Mouse (Mus musculus): Measurements from ENCODE around the gene Scn3a. TPM values are rescaled to one million over a fixed set of nuclear protein-coding genes. Genes with fewer than 3 reads are reported as not detected.

Scn3a gene
- polyA plus RNA-seq, 1 experiment from 2014 or later, result 0.64 TPM

GRCm38 (mm10) chr2:65552727-65553126 is 14.7 kb downstream of the Scn3a start:
- Histone ChIP-seq H3K4me2 (ENCODE audit: low read depth, low read length) (no peak overlapping the region), H3K9me3 (replicated peaks; ENCODE audit: control insufficient read depth, low read length) (no peaks in the 10 kb centered on the region), H3K27me3 (ENCODE audit: control insufficient read depth, insufficient read depth, low read length) (no peaks in the 10 kb centered on the region), H3K4me1 (ENCODE audit: control insufficient read depth, insufficient read depth, low read length) (no peaks in the 10 kb centered on the region), H3K36me3 (ENCODE audit: control insufficient read depth, insufficient read depth) (no peaks in the 10 kb centered on the region), H3K9ac (ENCODE audit: low read length) (no peak overlapping the region), H3K27ac (ENCODE audit: low read length) (no peak overlapping the region), H3K4me3 (ENCODE audit: low read length) (no peak overlapping the region)
- no peak for ATAC-seq (replicated peaks; ENCODE audit: extremely low read depth, insufficient read depth, low FRiP score)
- 45% methylated on average over 3 of the region's 3 CpGs for WGBS

- H3K27ac ChIP-seq (ENCODE audit: low read length), result no peak overlapping the region
- 55% methylated on average over 5 of the region's 5 CpGs for WGBS
- H3K36me3 ChIP-seq (ENCODE audit: control insufficient read depth, insufficient read depth), result no peaks in the 10 kb centered on the region
- no peaks in the 10 kb centered on the region for H3K27me3 ChIP-seq (ENCODE audit: control insufficient read depth, insufficient read depth, low read length)
- H3K4me2 ChIP-seq (ENCODE audit: low read depth, low read length), result no peak overlapping the region
- no peak overlapping the region for H3K9ac ChIP-seq (ENCODE audit: low read length)
- no peaks in the 10 kb centered on the region for H3K9me3 ChIP-seq (replicated peaks; ENCODE audit: control insufficient read depth, low read length)
- no peak overlapping the region for H3K4me3 ChIP-seq (ENCODE audit: low read length)
- H3K4me1 ChIP-seq (ENCODE audit: control insufficient read depth, insufficient read depth, low read length), result no peaks in the 10 kb centered on the region
- ATAC-seq (replicated peaks; ENCODE audit: extremely low read depth, insufficient read depth, low FRiP score), result peak; percentile 28; the same call in 1 of the 2 replicates
Measured at GRCm38 (mm10) chr2:65552222-65552621, 15.2 kb downstream of the Scn3a start.

- H3K36me3 ChIP-seq (ENCODE audit: control insufficient read depth, insufficient read depth), result no peaks in the 10 kb centered on the region
- H3K9ac ChIP-seq (ENCODE audit: low read length), result no peak overlapping the region
- no peaks in the 10 kb centered on the region for H3K9me3 ChIP-seq (replicated peaks; ENCODE audit: control insufficient read depth, low read length)
- no peak overlapping the region for H3K27ac ChIP-seq (ENCODE audit: low read length)
- H3K27me3 ChIP-seq (ENCODE audit: control insufficient read depth, insufficient read depth, low read length), result no peaks in the 10 kb centered on the region
- WGBS, result 44% methylated on average over 2 of the region's 2 CpGs
- H3K4me3 ChIP-seq (ENCODE audit: low read length), result no peak overlapping the region
- no peak overlapping the region for H3K4me2 ChIP-seq (ENCODE audit: low read depth, low read length)
- peak; percentile 75 for ATAC-seq (replicated peaks; ENCODE audit: extremely low read depth, insufficient read depth, low FRiP score)
- H3K4me1 ChIP-seq (ENCODE audit: control insufficient read depth, insufficient read depth, low read length), result no peaks in the 10 kb centered on the region
Measured at GRCm38 (mm10) chr2:65551736-65552135, 15.7 kb downstream of the Scn3a start.

GRCm38 (mm10) chr2:65550564-65550963 is 16.9 kb downstream of the Scn3a start:
- H3K36me3 ChIP-seq (ENCODE audit: control insufficient read depth, insufficient read depth), result no peaks in the 10 kb centered on the region
- no peak overlapping the region for H3K4me3 ChIP-seq (ENCODE audit: low read length)
- H3K9ac ChIP-seq (ENCODE audit: low read length), result no peak overlapping the region
- no peaks in the 10 kb centered on the region for H3K9me3 ChIP-seq (replicated peaks; ENCODE audit: control insufficient read depth, low read length)
- no peaks in the 10 kb centered on the region for H3K4me1 ChIP-seq (ENCODE audit: control insufficient read depth, insufficient read depth, low read length)
- no peak for ATAC-seq (replicated peaks; ENCODE audit: extremely low read depth, insufficient read depth, low FRiP score)
- whole genome bisulfite sequencing, result 89% methylated on average over 3 of the region's 3 CpGs
- H3K4me2 ChIP-seq (ENCODE audit: low read depth, low read length), result no peak overlapping the region
- H3K27me3 ChIP-seq (ENCODE audit: control insufficient read depth, insufficient read depth, low read length), result no peaks in the 10 kb centered on the region
- no peak overlapping the region for H3K27ac ChIP-seq (ENCODE audit: low read length)

GRCm38 (mm10) chr2:65548665-65549064 is 18.8 kb downstream of the Scn3a start:
- Histone ChIP-seq H3K9me3 (replicated peaks; ENCODE audit: control insufficient read depth, low read length) (no peaks in the 10 kb centered on the region), H3K36me3 (ENCODE audit: control insufficient read depth, insufficient read depth) (no peaks in the 10 kb centered on the region), H3K4me3 (ENCODE audit: low read length) (no peak overlapping the region), H3K27me3 (ENCODE audit: control insufficient read depth, insufficient read depth, low read length) (no peaks in the 10 kb centered on the region), H3K4me1 (ENCODE audit: control insufficient read depth, insufficient read depth, low read length) (no peaks in the 10 kb centered on the region), H3K9ac (ENCODE audit: low read length) (no peak overlapping the region), H3K27ac (ENCODE audit: low read length) (no peak overlapping the region), H3K4me2 (ENCODE audit: low read depth, low read length) (no peak overlapping the region)
- ATAC-seq (replicated peaks; ENCODE audit: extremely low read depth, insufficient read depth, low FRiP score), result no peak
- WGBS, result 85% methylated on average over 6 of the region's 6 CpGs

- H3K36me3 ChIP-seq (ENCODE audit: control insufficient read depth, insufficient read depth), result no peaks in the 10 kb centered on the region
- no peak for ATAC-seq (replicated peaks; ENCODE audit: extremely low read depth, insufficient read depth, low FRiP score)
- H3K4me1 ChIP-seq (ENCODE audit: control insufficient read depth, insufficient read depth, low read length), result no peaks in the 10 kb centered on the region
- H3K27me3 ChIP-seq (ENCODE audit: control insufficient read depth, insufficient read depth, low read length), result no peaks in the 10 kb centered on the region
- no peak overlapping the region for H3K4me3 ChIP-seq (ENCODE audit: low read length)
- H3K9ac ChIP-seq (ENCODE audit: low read length), result no peak overlapping the region
- no peak overlapping the region for H3K27ac ChIP-seq (ENCODE audit: low read length)
- no peaks in the 10 kb centered on the region for H3K9me3 ChIP-seq (replicated peaks; ENCODE audit: control insufficient read depth, low read length)
- no peak overlapping the region for H3K4me2 ChIP-seq (ENCODE audit: low read depth, low read length)
- WGBS, result 76% methylated on average over 4 of the region's 4 CpGs
Measured at GRCm38 (mm10) chr2:65547341-65547740, 20.1 kb downstream of the Scn3a start.

- Histone ChIP-seq H3K9me3 (replicated peaks; ENCODE audit: control insufficient read depth, low read length) (no peaks in the 10 kb centered on the region), H3K4me2 (ENCODE audit: low read depth, low read length) (no peak overlapping the region), H3K4me3 (ENCODE audit: low read length) (no peak overlapping the region), H3K36me3 (ENCODE audit: control insufficient read depth, insufficient read depth) (no peaks in the 10 kb centered on the region), H3K27me3 (ENCODE audit: control insufficient read depth, insufficient read depth, low read length) (no peaks in the 10 kb centered on the region), H3K4me1 (ENCODE audit: control insufficient read depth, insufficient read depth, low read length) (peaks cover 3% of the 10 kb centered on the region), H3K9ac (ENCODE audit: low read length) (no peak overlapping the region), H3K27ac (ENCODE audit: low read length) (no peak overlapping the region)
- WGBS, result 74% methylated on average over 10 of the region's 10 CpGs
- ATAC-seq (replicated peaks; ENCODE audit: extremely low read depth, insufficient read depth, low FRiP score), result no peak
Measured at GRCm38 (mm10) chr2:65542906-65543592, 24.4 kb downstream of the Scn3a start.

GRCm38 (mm10) chr2:65541781-65542180 is 25.6 kb downstream of the Scn3a start:
- ATAC-seq (replicated peaks; ENCODE audit: extremely low read depth, insufficient read depth, low FRiP score), result no peak
- no peaks in the 10 kb centered on the region for H3K36me3 ChIP-seq (ENCODE audit: control insufficient read depth, insufficient read depth)
- H3K4me3 ChIP-seq (ENCODE audit: low read length), result no peak overlapping the region
- peaks cover 3% of the 10 kb centered on the region for H3K4me1 ChIP-seq (ENCODE audit: control insufficient read depth, insufficient read depth, low read length)
- H3K27ac ChIP-seq (ENCODE audit: low read length), result no peak overlapping the region
- no peak overlapping the region for H3K4me2 ChIP-seq (ENCODE audit: low read depth, low read length)
- WGBS, result 26% methylated on average over 1 of the region's 1 CpGs
- H3K9me3 ChIP-seq (replicated peaks; ENCODE audit: control insufficient read depth, low read length), result no peaks in the 10 kb centered on the region
- H3K27me3 ChIP-seq (ENCODE audit: control insufficient read depth, insufficient read depth, low read length), result no peaks in the 10 kb centered on the region
- H3K9ac ChIP-seq (ENCODE audit: low read length), result no peak overlapping the region

GRCm38 (mm10) chr2:65538436-65538835 is 29.0 kb downstream of the Scn3a start:
- no peaks in the 10 kb centered on the region for H3K27me3 ChIP-seq (ENCODE audit: control insufficient read depth, insufficient read depth, low read length)
- ATAC-seq (replicated peaks; ENCODE audit: extremely low read depth, insufficient read depth, low FRiP score), result no peak
- H3K9me3 ChIP-seq (replicated peaks; ENCODE audit: control insufficient read depth, low read length), result no peaks in the 10 kb centered on the region
- no peak overlapping the region for H3K27ac ChIP-seq (ENCODE audit: low read length)
- H3K9ac ChIP-seq (ENCODE audit: low read length), result no peak overlapping the region
- 51% methylated on average over 5 of the region's 5 CpGs for WGBS
- H3K4me2 ChIP-seq (ENCODE audit: low read depth, low read length), result no peak overlapping the region
- no peak overlapping the region for H3K4me3 ChIP-seq (ENCODE audit: low read length)
- peaks cover 5% of the 10 kb centered on the region for H3K4me1 ChIP-seq (ENCODE audit: control insufficient read depth, insufficient read depth, low read length)
- no peaks in the 10 kb centered on the region for H3K36me3 ChIP-seq (ENCODE audit: control insufficient read depth, insufficient read depth)

Measured in heart, embryonic 16.5 days (tissue).